Mouse (Mus musculus): ENCODE results near the gene Agpat2.

DNA sequence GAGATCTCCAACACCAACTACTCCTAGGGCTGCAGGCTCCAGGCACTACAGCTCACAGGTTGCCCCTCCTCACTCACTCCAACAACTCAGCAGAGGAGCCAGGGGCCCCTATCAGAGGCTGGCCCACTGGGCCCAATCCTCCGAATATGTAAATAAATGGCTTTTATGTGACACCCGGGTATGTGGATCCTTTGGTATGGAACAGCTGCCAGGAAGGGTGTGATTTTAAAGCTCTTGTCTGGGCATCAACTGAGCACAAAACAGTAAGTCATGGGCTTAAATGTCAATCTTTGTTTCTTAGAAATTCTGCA lies 32.1 kb upstream of the Agpat2 start:
- TF ChIP-seq CTCF (IDR thresholded peaks at IDR 0.05; ENCODE audit: low read depth) (no peak), EP300 (IDR thresholded peaks at IDR 0.05; ENCODE audit: low read depth) (no peak)
